Mouse (Mus musculus): ENCODE measurements around the gene Gse1.

GRCm38 (mm10) chr8:120549321-120549921 is 321.2 kb downstream of the Gse1 start:
- no peak for TF ChIP-seq POLR2A (IDR thresholded peaks at IDR 0.05; ENCODE audit: insufficient read length, low read depth)
- TF ChIP-seq MAX (IDR thresholded peaks at IDR 0.05; ENCODE audit: low read depth): no peak
- TF ChIP-seq SRF (IDR thresholded peaks at IDR 0.05; ENCODE audit: control insufficient read depth, insufficient read length, low read depth): no peak
- TF ChIP-seq POLR2AphosphoS2 (IDR thresholded peaks at IDR 0.05; ENCODE audit: insufficient read length, low read depth): no peak
- TF ChIP-seq CEBPB (IDR thresholded peaks at IDR 0.05; ENCODE audit: insufficient read depth, poor library complexity, severe bottlenecking): no peak
- no peak for TF ChIP-seq USF1 (IDR thresholded peaks at IDR 0.05; ENCODE audit: low read depth)

Data from myocyte (in vitro differentiated cells).